Mouse (Mus musculus): Measurements from ENCODE around the gene Cd163. TPM values are rescaled to one million over a fixed set of nuclear protein-coding genes. Genes with fewer than 3 reads are reported as not detected.
A peak's percentile ranks its signal among the peaks of the same experiment; 100 is the strongest.
"Not testable (repeated sequence)": the region's sequence is repeated elsewhere in the genome, so short reads cannot be mapped to it uniquely, and the experiment has no call there.

Cd163 gene
- 0.07 TPM in 1 of 2 replicates, not detected in the other for polyA plus RNA-seq (2015; fragmentation: Nextera tagmentation; extraction: Ambion mirVana)

- Histone ChIP-seq H3K4me1 (no peaks in the 10 kb centered on the region), H3K27me3 (replicated peaks) (no peaks in the 10 kb centered on the region), H3K4me2 (no peak within 1 kb of the TSS), H3K27ac (replicated peaks) (no peak within 1 kb of the TSS), H3K4me3 (no peak within 1 kb of the TSS), H3K9ac (no peak within 1 kb of the TSS), H3K36me3 (no peaks in the 10 kb centered on the region), H3K9me3 (no peaks in the 10 kb centered on the region)
- WGBS = 71% methylated on average over 4 of the region's 4 CpGs
- no peak for ATAC-seq (ENCODE audit: extremely low read depth, insufficient number of reproducible peaks, low FRiP score, low TSS enrichment)
Observed at GRCm38 (mm10) chr6:124304356-124304755, at the start of gene Cd163. TSS of gene Cd163 (plus strand) at chr6:124304656.

- ATAC-seq (ENCODE audit: extremely low read depth, insufficient number of reproducible peaks, low FRiP score, low TSS enrichment) = no peak
- H3K4me1 ChIP-seq = no peaks in the 10 kb centered on the region
- WGBS = 69% methylated on average over 6 of the region's 6 CpGs
Observed at GRCm38 (mm10) chr6:124255721-124256470, 48.6 kb upstream of the Cd163 start.

GRCm38 (mm10) chr6:124260198-124260931, 44.1 kb upstream of the Cd163 start:
- Histone ChIP-seq H3K4me3 (no peak overlapping the region), H3K27me3 (replicated peaks) (no peaks in the 10 kb centered on the region), H3K4me1 (no peaks in the 10 kb centered on the region), H3K9me3 (no peaks in the 10 kb centered on the region), H3K9ac (0 out of 2 replicates have a peak overlapping the region, but pooled peaks have one; percentile 19), H3K27ac (replicated peaks) (no peak overlapping the region), H3K36me3 (no peaks in the 10 kb centered on the region), H3K4me2 (no peak overlapping the region)
- WGBS = 24% methylated on average over 11 of the region's 14 CpGs
- ATAC-seq (ENCODE audit: extremely low read depth, insufficient number of reproducible peaks, low FRiP score, low TSS enrichment) = no peak

More at GRCm38 (mm10) chr6:124255721-124256470, 48.6 kb upstream of the Cd163 start:
- Histone ChIP-seq H3K27ac (replicated peaks) (no peak overlapping the region), H3K36me3 (no peaks in the 10 kb centered on the region), H3K27me3 (replicated peaks) (no peaks in the 10 kb centered on the region), H3K9ac (no peak overlapping the region), H3K4me2 (no peak overlapping the region), H3K9me3 (no peaks in the 10 kb centered on the region), H3K4me3 (no peak overlapping the region)

- no peaks in the 10 kb centered on the region for H3K4me1 ChIP-seq
- no peaks in the 10 kb centered on the region for H3K36me3 ChIP-seq
- no peak for ATAC-seq (ENCODE audit: extremely low read depth, insufficient number of reproducible peaks, low FRiP score, low TSS enrichment)
- H3K27me3 ChIP-seq (replicated peaks) = no peaks in the 10 kb centered on the region
- no peaks in the 10 kb centered on the region for H3K9me3 ChIP-seq
- H3K4me3 ChIP-seq = no peak overlapping the region
- H3K4me2 ChIP-seq = no peak overlapping the region
- H3K9ac ChIP-seq = no peak overlapping the region
- no peak overlapping the region for H3K27ac ChIP-seq (replicated peaks)
- 3% methylated on average over 3 of the region's 3 CpGs for WGBS
Observed at GRCm38 (mm10) chr6:124262696-124263095, 41.8 kb upstream of the Cd163 start.

- no peaks in the 10 kb centered on the region for H3K4me1 ChIP-seq
- H3K27me3 ChIP-seq (replicated peaks) = no peaks in the 10 kb centered on the region
- 60% methylated on average over 5 of the region's 5 CpGs for WGBS
- H3K9me3 ChIP-seq = no peaks in the 10 kb centered on the region
- no peak overlapping the region for H3K27ac ChIP-seq (replicated peaks)
- H3K36me3 ChIP-seq = no peaks in the 10 kb centered on the region
- no peak overlapping the region for H3K4me2 ChIP-seq
- ATAC-seq (ENCODE audit: extremely low read depth, insufficient number of reproducible peaks, low FRiP score, low TSS enrichment) = no peak
- H3K4me3 ChIP-seq = no peak overlapping the region
- H3K9ac ChIP-seq = no peak overlapping the region
Observed at GRCm38 (mm10) chr6:124273231-124273880, 31.1 kb upstream of the Cd163 start.

GRCm38 (mm10) chr6:124277641-124278040, 26.8 kb upstream of the Cd163 start:
- no peak overlapping the region for H3K4me2 ChIP-seq
- no peak overlapping the region for H3K9ac ChIP-seq
- WGBS = 71% methylated on average over 5 of the region's 5 CpGs
- H3K27me3 ChIP-seq (replicated peaks) = no peaks in the 10 kb centered on the region
- no peaks in the 10 kb centered on the region for H3K9me3 ChIP-seq
- no peak overlapping the region for H3K27ac ChIP-seq (replicated peaks)
- no peaks in the 10 kb centered on the region for H3K4me1 ChIP-seq
- no peak for ATAC-seq (ENCODE audit: extremely low read depth, insufficient number of reproducible peaks, low FRiP score, low TSS enrichment)
- H3K36me3 ChIP-seq = no peaks in the 10 kb centered on the region
- no peak overlapping the region for H3K4me3 ChIP-seq

- Histone ChIP-seq H3K36me3 (no peaks in the 10 kb centered on the region), H3K9me3 (no peaks in the 10 kb centered on the region), H3K27me3 (replicated peaks) (no peaks in the 10 kb centered on the region), H3K9ac (no peak overlapping the region), H3K4me2 (no peak overlapping the region), H3K4me3 (no peak overlapping the region), H3K27ac (replicated peaks) (no peak overlapping the region), H3K4me1 (no peaks in the 10 kb centered on the region)
- ATAC-seq (ENCODE audit: extremely low read depth, insufficient number of reproducible peaks, low FRiP score, low TSS enrichment) = no peak
- 68% methylated on average over 5 of the region's 5 CpGs for WGBS
Observed at GRCm38 (mm10) chr6:124278291-124278690, 26.2 kb upstream of the Cd163 start.

- no peak overlapping the region for H3K27ac ChIP-seq (replicated peaks)
- no peaks in the 10 kb centered on the region for H3K4me1 ChIP-seq
- 75% methylated on average over 4 of the region's 4 CpGs for WGBS
- no peak overlapping the region for H3K4me3 ChIP-seq
- no peaks in the 10 kb centered on the region for H3K36me3 ChIP-seq
- H3K9me3 ChIP-seq = no peaks in the 10 kb centered on the region
- H3K4me2 ChIP-seq = no peak overlapping the region
- no peak for ATAC-seq (ENCODE audit: extremely low read depth, insufficient number of reproducible peaks, low FRiP score, low TSS enrichment)
- H3K27me3 ChIP-seq (replicated peaks) = no peaks in the 10 kb centered on the region
- H3K9ac ChIP-seq = no peak overlapping the region
Observed at GRCm38 (mm10) chr6:124282731-124283130, 21.7 kb upstream of the Cd163 start.

GRCm38 (mm10) chr6:124297378-124297777, 7.1 kb upstream of the Cd163 start:
- WGBS = 87% methylated on average over 5 of the region's 5 CpGs

GRCm38 (mm10) chr6:124301447-124302192, 2.8 kb upstream of the Cd163 start:
- no peak overlapping the region for H3K9ac ChIP-seq
- H3K4me1 ChIP-seq = no peaks in the 10 kb centered on the region
- H3K27me3 ChIP-seq (replicated peaks) = no peaks in the 10 kb centered on the region
- H3K4me2 ChIP-seq = no peak overlapping the region
- ATAC-seq (ENCODE audit: extremely low read depth, insufficient number of reproducible peaks, low FRiP score, low TSS enrichment) = no peak
- H3K9me3 ChIP-seq = no peaks in the 10 kb centered on the region
- H3K36me3 ChIP-seq = no peaks in the 10 kb centered on the region
- 67% methylated on average over 3 of the region's 3 CpGs for WGBS
- no peak overlapping the region for H3K4me3 ChIP-seq
- H3K27ac ChIP-seq (replicated peaks) = no peak overlapping the region

More at GRCm38 (mm10) chr6:124297378-124297777, 7.1 kb upstream of the Cd163 start:
- not testable (repeated sequence) for H3K27ac ChIP-seq (replicated peaks); H3K4me2 ChIP-seq; H3K9ac ChIP-seq; H3K27me3 ChIP-seq (replicated peaks); H3K36me3 ChIP-seq; H3K4me3 ChIP-seq; ATAC-seq (ENCODE audit: extremely low read depth, insufficient number of reproducible peaks, low FRiP score, low TSS enrichment); H3K4me1 ChIP-seq; H3K9me3 ChIP-seq

GRCm38 (mm10) chr6:124308935-124309334, 4.5 kb downstream of the Cd163 start:
- Histone ChIP-seq H3K27me3 (replicated peaks) (no peaks in the 10 kb centered on the region), H3K27ac (replicated peaks) (no peak overlapping the region), H3K4me3 (no peak overlapping the region), H3K9me3 (no peaks in the 10 kb centered on the region), H3K36me3 (no peaks in the 10 kb centered on the region), H3K4me2 (no peak overlapping the region), H3K4me1 (no peaks in the 10 kb centered on the region), H3K9ac (no peak overlapping the region)
- 76% methylated on average over 8 of the region's 8 CpGs for WGBS
- no peak for ATAC-seq (ENCODE audit: extremely low read depth, insufficient number of reproducible peaks, low FRiP score, low TSS enrichment)
